Mouse (Mus musculus) heart, embryonic 12.5 days (tissue): ENCODE data around the gene Coq5. TPM values are rescaled to one million over a fixed set of nuclear protein-coding genes. Genes with fewer than 3 reads are reported as not detected.
A peak's percentile ranks its signal among the peaks of the same experiment; 100 is the strongest.

Experiments used
- ATAC-seq: fragments of 200-750 bp; cut with Nextera tagmentation; 2 replicates; pipeline ENCODE4 v1.8.0; 2017; ENCODE audit warnings: moderate TSS enrichment, moderate library complexity; ENCODE audit not compliant: insufficient number of reproducible peaks, low FRiP score
- H3K27ac ChIP-seq: fragments of 300-500 bp; sonication (generic); 2 replicates; pipeline ENCODE4 v1.5.1; 2016; ENCODE audit warnings: mild to moderate bottlenecking, moderate library complexity; ENCODE audit not compliant: poor library complexity, severe bottlenecking
- H3K27me3 ChIP-seq: fragments of 300-500 bp; sonication (generic); replicated peaks from 2 replicates; pipeline ENCODE4 v1.6.1; 2016; ENCODE audit warnings: mild to moderate bottlenecking, moderate library complexity
- H3K36me3 ChIP-seq: fragments of 300-500 bp; sonication (generic); 2 replicates; pipeline ENCODE4 v1.6.1; 2016; ENCODE audit warnings: mild to moderate bottlenecking, moderate library complexity
- H3K4me1 ChIP-seq: fragments of 300-500 bp; sonication (generic); replicated peaks from 2 replicates; pipeline ENCODE4 v1.6.1; 2016; ENCODE audit warnings: mild to moderate bottlenecking
- H3K4me2 ChIP-seq: fragments of 300-500 bp; sonication (generic); 2 replicates; pipeline ENCODE4 v1.6.1; 2016; ENCODE audit warnings: mild to moderate bottlenecking, moderate library complexity
- H3K4me3 ChIP-seq: fragments of 300-500 bp; sonication (generic); 2 replicates; pipeline ENCODE4 v1.5.1; 2016; ENCODE audit warnings: mild to moderate bottlenecking
- H3K9ac ChIP-seq: fragments of 300-500 bp; sonication (generic); 2 replicates; pipeline ENCODE4 v1.6.1; 2016; ENCODE audit warnings: mild to moderate bottlenecking, moderate library complexity
- H3K9me3 ChIP-seq: fragments of 300-500 bp; sonication (generic); replicated peaks from 2 replicates; pipeline ENCODE4 v1.6.1; 2016; ENCODE audit warnings: mild to moderate bottlenecking, moderate library complexity
- WGBS: fragments of 180-500 bp; shearing (Covaris S2); methylation state at CpG from one replicate; pipeline ENCODE4 v1.1.7; 2016; 5-methylcytosine and 5-hydroxymethylcytosine counted together
- polyA plus RNA-seq: library from polyadenylated mRNA; unstranded; fragments of >200 nt; fragmentation: Nextera tagmentation; extraction: Ambion mirVana; gene quantifications from 2 replicates; pipeline ENCODE4 v1.2.1, GENCODE M21; 2016

The Coq5 gene
- polyA plus RNA-seq, 1 experiment from 2014 or later, result 76.0 TPM

GRCm38 (mm10) chr5:115267469-115268045 is 11.9 kb upstream of the Coq5 start:
- H3K27me3 ChIP-seq, result no peaks in the 10 kb centered on the region
- no peaks in the 10 kb centered on the region for H3K9me3 ChIP-seq
- peak overlapping the region; percentile 54; the same call in 1 of the 2 replicates for H3K9ac ChIP-seq
- H3K4me1 ChIP-seq, result peaks cover 77% of the 10 kb centered on the region
- peak overlapping the region; percentile 85 for H3K27ac ChIP-seq
- ATAC-seq, result no peak
- peaks cover 26% of the 10 kb centered on the region for H3K36me3 ChIP-seq
- WGBS, result 30% methylated on average over 3 of the region's 3 CpGs
- peak overlapping the region; percentile 40 for H3K4me2 ChIP-seq
- H3K4me3 ChIP-seq, result peak overlapping the region; percentile 20; the same call in 1 of the 2 replicates

- 37% methylated on average over 3 of the region's 3 CpGs for WGBS
- H3K27me3 ChIP-seq, result no peaks in the 10 kb centered on the region
- peaks cover 22% of the 10 kb centered on the region for H3K36me3 ChIP-seq
- peak overlapping the region; percentile 79 for H3K27ac ChIP-seq
- 0 out of 2 replicates have a peak overlapping the region, but pooled peaks have one; percentile 1 for H3K9ac ChIP-seq
- H3K4me3 ChIP-seq, result 0 out of 2 replicates have a peak overlapping the region, but pooled peaks have one; percentile 95
- peak overlapping the region; percentile 78 for H3K4me2 ChIP-seq
- no peaks in the 10 kb centered on the region for H3K9me3 ChIP-seq
- no peak for ATAC-seq
- peaks cover 75% of the 10 kb centered on the region for H3K4me1 ChIP-seq
Observed at GRCm38 (mm10) chr5:115268266-115268665, 11.2 kb upstream of the Coq5 start.

GRCm38 (mm10) chr5:115269969-115270368 is 9.5 kb upstream of the Coq5 start:
- H3K9ac ChIP-seq, result peak overlapping the region; percentile 38; the same call in 1 of the 2 replicates
- H3K4me2 ChIP-seq, result peak overlapping the region; percentile 78
- H3K4me3 ChIP-seq, result peak overlapping the region; percentile 95

GRCm38 (mm10) chr5:115271931-115272811 is 7.3 kb upstream of the Coq5 start:
- ATAC-seq, result peak; percentile 66
- H3K9me3 ChIP-seq, result 0 out of 2 replicates have a peak, but pooled peaks cover 3% of the 10 kb centered on the region
- H3K4me2 ChIP-seq, result peak overlapping the region; percentile 78
- no peaks in the 10 kb centered on the region for H3K27me3 ChIP-seq
- 0% methylated on average over 76 of the region's 77 CpGs for WGBS
- peak overlapping the region; percentile 95 for H3K4me3 ChIP-seq
- peaks cover 50% of the 10 kb centered on the region for H3K4me1 ChIP-seq
- H3K9ac ChIP-seq, result peak overlapping the region; percentile 98
- peak overlapping the region; percentile 80 for H3K27ac ChIP-seq
- H3K36me3 ChIP-seq, result peaks cover 13% of the 10 kb centered on the region; the same call in 1 of the 2 replicates

More at GRCm38 (mm10) chr5:115269969-115270368, 9.5 kb upstream of the Coq5 start:
- Histone ChIP-seq H3K27me3 (no peaks in the 10 kb centered on the region), H3K36me3 (peaks cover 18% of the 10 kb centered on the region), H3K4me1 (peaks cover 69% of the 10 kb centered on the region), H3K9me3 (no peaks in the 10 kb centered on the region), H3K27ac (no peak overlapping the region)
- ATAC-seq, result no peak
- 96% methylated on average over 1 of the region's 1 CpGs for WGBS

- peak within 1 kb of the TSS; percentile 78 for H3K4me2 ChIP-seq
- peak; percentile 89 for ATAC-seq
Observed at GRCm38 (mm10) chr5:115272812-115273548, 6.5 kb upstream of the Coq5 start, which contains the start of gene Rnf10. TSS of gene Rnf10 (minus strand) at chr5:115272898.

GRCm38 (mm10) chr5:115273549-115274135 is 5.8 kb upstream of the Coq5 start:
- Histone ChIP-seq H3K27me3 (no peaks in the 10 kb centered on the region), H3K4me3 (no peak overlapping the region), H3K9me3 (0 out of 2 replicates have a peak, but pooled peaks cover 3% of the 10 kb centered on the region), H3K4me2 (peak overlapping the region; percentile 57; the same call in 1 of the 2 replicates), H3K4me1 (peaks cover 36% of the 10 kb centered on the region), H3K36me3 (peaks cover 13% of the 10 kb centered on the region; the same call in 1 of the 2 replicates), H3K27ac (no peak overlapping the region), H3K9ac (no peak overlapping the region)
- ATAC-seq, result no peak
- 72% methylated on average over 6 of the region's 6 CpGs for WGBS

More at GRCm38 (mm10) chr5:115272812-115273548, 6.5 kb upstream of the Coq5 start, which contains the start of gene Rnf10:
- 0 out of 2 replicates have a peak, but pooled peaks cover 3% of the 10 kb centered on the region for H3K9me3 ChIP-seq
- peak within 1 kb of the TSS; percentile 95 for H3K4me3 ChIP-seq
- H3K27me3 ChIP-seq, result no peaks in the 10 kb centered on the region
- peaks cover 13% of the 10 kb centered on the region; the same call in 1 of the 2 replicates for H3K36me3 ChIP-seq
- peak within 1 kb of the TSS; percentile 98 for H3K9ac ChIP-seq
- peak within 1 kb of the TSS; percentile 80 for H3K27ac ChIP-seq
- peaks cover 43% of the 10 kb centered on the region for H3K4me1 ChIP-seq
- WGBS, result 13% methylated on average over 26 of the region's 26 CpGs

GRCm38 (mm10) chr5:115274353-115274752 is 5.1 kb upstream of the Coq5 start:
- Histone ChIP-seq H3K36me3 (peaks cover 7% of the 10 kb centered on the region; the same call in 1 of the 2 replicates), H3K27ac (no peak overlapping the region), H3K4me1 (peaks cover 29% of the 10 kb centered on the region), H3K27me3 (no peaks in the 10 kb centered on the region), H3K4me2 (no peak overlapping the region), H3K9ac (no peak overlapping the region), H3K9me3 (0 out of 2 replicates have a peak, but pooled peaks cover 3% of the 10 kb centered on the region), H3K4me3 (no peak overlapping the region)
- ATAC-seq, result no peak
- WGBS, result 69% methylated on average over 1 of the region's 1 CpGs

GRCm38 (mm10) chr5:115274771-115275170 is 4.7 kb upstream of the Coq5 start:
- Histone ChIP-seq H3K27ac (no peak overlapping the region), H3K4me1 (peaks cover 25% of the 10 kb centered on the region), H3K27me3 (no peaks in the 10 kb centered on the region), H3K4me3 (no peak overlapping the region), H3K9me3 (0 out of 2 replicates have a peak, but pooled peaks cover 3% of the 10 kb centered on the region), H3K36me3 (peaks cover 2% of the 10 kb centered on the region; the same call in 1 of the 2 replicates), H3K4me2 (no peak overlapping the region), H3K9ac (no peak overlapping the region)
- ATAC-seq, result no peak
- WGBS, result 85% methylated on average over 1 of the region's 1 CpGs

- ATAC-seq, result no peak
- H3K27ac ChIP-seq, result no peak overlapping the region
- peaks cover 18% of the 10 kb centered on the region for H3K4me1 ChIP-seq
- H3K27me3 ChIP-seq, result no peaks in the 10 kb centered on the region
- H3K9me3 ChIP-seq, result 0 out of 2 replicates have a peak, but pooled peaks cover 3% of the 10 kb centered on the region
- H3K9ac ChIP-seq, result no peak overlapping the region
- H3K4me3 ChIP-seq, result no peak overlapping the region
- no peaks in the 10 kb centered on the region for H3K36me3 ChIP-seq
- no peak overlapping the region for H3K4me2 ChIP-seq
- 31% methylated on average over 14 of the region's 14 CpGs for WGBS
Observed at GRCm38 (mm10) chr5:115275998-115276397, 3.5 kb upstream of the Coq5 start.

- Histone ChIP-seq H3K9ac (no peak overlapping the region), H3K27me3 (no peaks in the 10 kb centered on the region), H3K27ac (no peak overlapping the region), H3K4me3 (no peak overlapping the region), H3K4me1 (peaks cover 17% of the 10 kb centered on the region), H3K36me3 (peaks cover 9% of the 10 kb centered on the region), H3K9me3 (0 out of 2 replicates have a peak, but pooled peaks cover 3% of the 10 kb centered on the region), H3K4me2 (no peak overlapping the region)
- ATAC-seq, result no peak
- WGBS, result 77% methylated on average over 1 of the region's 1 CpGs
Observed at GRCm38 (mm10) chr5:115278053-115278452, 1.4 kb upstream of the Coq5 start.
